Mouse (Mus musculus): Measurements from ENCODE around the gene Ip6k1. TPM values are rescaled to one million over a fixed set of nuclear protein-coding genes. Genes with fewer than 3 reads are reported as not detected.
"Not testable (repeated sequence)": the region's sequence is repeated elsewhere in the genome, so short reads cannot be mapped to it uniquely, and the experiment has no call there.

The Ip6k1 gene
- total RNA-seq, 2 experiments from 2014 or later = 124 to 129 TPM

DNA sequence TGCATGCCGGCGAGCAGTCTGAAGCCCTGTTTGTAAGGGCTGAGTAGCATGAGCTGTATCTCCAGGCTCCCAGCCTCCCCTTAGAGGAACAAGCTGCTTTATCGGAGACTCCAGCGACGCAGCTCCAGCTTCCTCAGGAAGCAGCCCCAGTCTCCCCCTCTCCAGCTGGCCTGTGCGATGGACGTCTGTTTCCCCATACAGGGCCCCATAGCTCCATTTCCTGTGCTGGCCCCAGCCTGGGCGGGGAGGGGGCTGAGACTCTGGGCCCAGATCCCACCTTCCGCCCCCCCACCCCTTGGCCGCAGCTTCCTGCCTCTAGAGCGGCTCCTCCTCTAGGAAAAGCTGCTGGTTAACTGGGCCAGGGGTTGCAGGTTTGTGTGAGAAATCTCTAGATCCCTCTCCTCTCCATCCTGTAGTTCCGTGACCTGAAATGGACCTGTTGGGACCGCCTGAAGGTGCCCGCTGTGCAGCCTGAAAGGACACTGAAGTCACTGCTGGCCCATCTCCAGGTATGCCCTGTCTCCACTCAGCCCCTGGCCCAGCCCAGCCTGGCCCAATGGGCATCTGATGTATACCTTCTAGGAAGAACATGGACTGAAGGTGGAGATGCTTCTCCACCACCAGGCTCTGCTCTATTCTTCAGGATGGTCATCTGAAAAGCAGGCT, 19.5 kb upstream of the Ip6k1 start, which contains the start of gene Gm20661:
Gene Gm20661, plus strand, starts transcription at position 378 of the 666 bp plus-strand sequence.
- DNase-seq = peak; percentile 61 to 74

- peak; percentile 68 to 85 for DNase-seq
Observed at GRCm38 (mm10) chr9:107983421-107983890, 18.8 kb upstream of the Ip6k1 start.

DNA sequence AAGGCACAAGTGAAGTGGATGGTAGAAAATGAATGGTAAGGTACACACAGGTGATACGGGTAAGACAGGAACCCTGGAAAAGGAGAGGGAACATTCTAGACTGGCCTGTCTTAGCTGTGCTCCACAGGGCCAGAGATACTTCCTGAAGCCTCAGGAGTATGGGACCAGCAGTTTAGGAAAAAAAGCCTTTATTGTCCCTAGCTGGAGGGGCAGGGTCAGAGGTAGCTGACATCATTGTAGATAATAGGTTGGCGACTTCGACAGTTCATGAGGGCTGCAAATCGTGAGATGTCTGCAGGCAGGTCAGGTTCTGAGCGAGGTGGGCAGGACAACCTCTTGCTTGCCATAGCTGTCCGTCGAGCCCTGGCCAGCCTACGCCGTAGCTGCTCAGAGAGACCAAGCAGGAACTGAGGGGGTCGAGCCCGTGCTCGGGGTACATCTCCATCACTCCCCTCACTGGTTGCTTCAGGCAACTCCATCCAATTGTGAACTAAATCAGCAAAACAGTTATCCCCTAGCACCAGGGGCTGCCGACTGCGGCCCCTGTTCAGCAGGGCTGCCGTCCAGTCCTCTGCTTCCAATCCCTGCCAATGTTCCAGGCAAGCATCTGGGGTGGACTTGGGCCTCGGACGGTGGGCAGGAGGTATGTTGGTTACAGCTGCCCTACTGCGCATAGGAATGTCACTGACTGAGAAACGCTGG, 18.1 kb upstream of the Ip6k1 start:
- no peak for DNase-seq

DNA sequence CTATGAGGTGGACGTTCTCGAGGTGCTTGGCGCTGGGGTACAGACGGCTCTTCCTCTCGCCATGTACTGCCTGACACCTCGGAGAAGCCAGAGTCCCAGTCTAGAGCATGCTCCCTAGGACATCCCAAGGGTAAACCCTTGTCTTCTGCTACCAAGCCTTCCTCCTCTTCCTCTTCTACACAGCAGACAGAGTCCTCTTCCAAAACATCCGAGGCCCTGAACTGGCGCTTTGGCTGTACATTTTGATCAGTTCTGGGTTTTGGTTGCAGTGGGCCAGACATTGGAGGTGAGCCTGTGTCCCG, 17.6 kb upstream of the Ip6k1 start:
- no peak for DNase-seq

GRCm38 (mm10) chr9:107985131-107986119, 16.9 kb upstream of the Ip6k1 start, which contains the start of gene Inka1:
Inka1 (minus strand) TSS chr9:107985879.
- DNase-seq = peak; percentile 92 to 97

DNA sequence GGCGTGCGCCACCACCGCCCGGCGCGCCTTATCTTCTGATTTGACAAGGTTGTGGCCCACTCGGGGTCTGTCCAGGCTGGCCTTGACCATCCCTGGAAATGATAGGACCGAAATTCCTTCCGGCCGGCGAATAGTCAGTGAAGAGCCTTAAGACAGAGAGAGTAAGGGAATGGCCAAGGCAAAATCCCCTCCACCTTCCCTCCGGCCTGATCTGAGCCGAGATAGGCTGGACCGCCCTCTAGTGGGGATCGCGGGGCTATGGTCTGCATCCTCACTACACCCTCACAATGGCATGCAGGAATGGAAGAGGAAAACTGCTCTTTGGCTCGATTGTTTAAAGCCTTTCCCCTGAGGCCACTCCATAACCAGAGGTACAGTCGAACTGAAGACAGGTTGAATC, 15.9 kb upstream of the Ip6k1 start:
- DNase-seq = peak; percentile 87 to 92

GRCm38 (mm10) chr9:107987950-107988349, 14.4 kb upstream of the Ip6k1 start:
- no peak for DNase-seq

DNA sequence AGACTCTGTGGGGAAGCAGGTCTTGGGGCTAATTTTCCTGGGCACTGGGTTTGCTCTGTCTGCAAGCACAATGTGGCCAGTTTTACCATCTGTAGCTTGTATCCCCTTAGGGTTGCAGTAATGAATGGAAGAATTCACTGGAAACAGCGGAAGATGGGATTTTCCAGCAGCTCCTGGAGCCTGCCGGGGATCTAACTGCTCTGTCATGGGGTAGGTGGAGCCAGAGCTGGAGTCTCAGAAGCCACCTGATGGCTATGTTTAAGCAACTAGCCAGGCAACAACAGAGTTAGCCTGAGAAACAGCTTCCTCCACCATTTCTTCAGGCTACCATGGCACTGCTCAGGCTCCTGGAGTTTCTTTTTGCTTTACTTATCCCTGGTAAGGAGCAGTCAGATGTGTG, 10.1 kb upstream of the Ip6k1 start, which contains the start of gene Cdhr4:
Gene Cdhr4, plus strand, starts transcription at position 301 of the 400 bp plus-strand sequence.
- DNase-seq = no peak

DNA sequence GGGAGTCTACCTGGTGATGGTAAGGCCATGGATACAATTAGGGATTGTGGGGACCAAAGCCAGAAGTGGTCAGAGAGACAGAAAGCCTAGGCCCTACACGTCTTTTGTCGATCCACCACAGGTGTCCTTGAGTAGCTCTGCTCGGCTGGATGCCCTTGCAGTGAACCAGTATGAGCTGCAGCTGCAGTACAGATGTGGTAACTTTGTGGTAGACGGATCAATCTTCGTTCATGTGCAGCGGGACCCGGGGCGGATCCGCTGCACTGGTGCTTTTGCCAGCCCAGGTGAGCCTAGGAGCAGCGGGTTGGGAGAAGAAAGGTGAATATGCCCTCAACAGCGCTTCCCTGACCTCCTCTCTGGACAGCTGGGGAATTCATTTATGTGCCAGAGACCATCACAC, 9.3 kb upstream of the Ip6k1 start:
- DNase-seq = no peak

DNA sequence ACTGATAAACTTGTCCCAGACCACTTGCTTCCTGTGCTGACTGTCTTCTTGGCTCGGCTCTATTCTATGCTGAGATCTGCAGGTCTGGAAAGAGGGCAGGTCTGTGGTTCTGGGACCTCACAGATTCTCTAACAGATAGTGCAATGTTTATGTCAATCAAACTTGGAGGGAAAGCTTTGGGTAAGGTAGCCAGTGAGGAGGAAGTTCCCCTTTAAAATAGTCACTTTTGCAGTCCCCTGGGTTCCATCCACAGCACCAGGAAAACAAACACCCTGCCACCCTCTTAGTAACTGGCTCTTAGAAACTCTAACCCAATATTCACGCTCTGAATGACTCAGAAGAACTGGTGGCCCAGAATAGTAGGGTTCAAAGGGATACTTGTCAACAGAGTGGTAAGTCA, 7.8 kb upstream of the Ip6k1 start:
- DNase-seq = no peak

- no peak for DNase-seq
Observed at GRCm38 (mm10) chr9:107995513-107995912, 6.8 kb upstream of the Ip6k1 start.

DNA sequence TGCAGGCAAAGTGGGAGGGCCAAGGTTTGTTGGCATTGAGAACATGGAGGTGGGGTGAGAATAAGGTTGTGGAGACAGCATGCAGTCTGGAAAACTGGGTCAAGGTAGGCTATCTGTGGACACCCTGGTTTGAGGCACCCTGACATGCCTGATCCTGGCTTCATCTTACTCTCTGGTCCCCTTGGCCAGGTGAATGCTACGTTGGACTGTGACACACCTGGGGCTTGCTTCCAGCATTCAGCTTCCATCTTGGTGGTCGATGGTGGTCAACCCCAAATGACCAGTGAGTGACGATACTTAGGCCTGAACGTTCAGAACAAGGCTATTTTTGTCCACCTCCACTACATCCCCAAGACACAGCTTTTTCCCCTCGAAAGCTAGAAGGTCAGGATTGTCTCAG, 6.3 kb upstream of the Ip6k1 start, which contains the start of gene Gm20662:
Gene Gm20662, plus strand, starts transcription at position 301 of the 400 bp plus-strand sequence.
- DNase-seq = no peak

DNA sequence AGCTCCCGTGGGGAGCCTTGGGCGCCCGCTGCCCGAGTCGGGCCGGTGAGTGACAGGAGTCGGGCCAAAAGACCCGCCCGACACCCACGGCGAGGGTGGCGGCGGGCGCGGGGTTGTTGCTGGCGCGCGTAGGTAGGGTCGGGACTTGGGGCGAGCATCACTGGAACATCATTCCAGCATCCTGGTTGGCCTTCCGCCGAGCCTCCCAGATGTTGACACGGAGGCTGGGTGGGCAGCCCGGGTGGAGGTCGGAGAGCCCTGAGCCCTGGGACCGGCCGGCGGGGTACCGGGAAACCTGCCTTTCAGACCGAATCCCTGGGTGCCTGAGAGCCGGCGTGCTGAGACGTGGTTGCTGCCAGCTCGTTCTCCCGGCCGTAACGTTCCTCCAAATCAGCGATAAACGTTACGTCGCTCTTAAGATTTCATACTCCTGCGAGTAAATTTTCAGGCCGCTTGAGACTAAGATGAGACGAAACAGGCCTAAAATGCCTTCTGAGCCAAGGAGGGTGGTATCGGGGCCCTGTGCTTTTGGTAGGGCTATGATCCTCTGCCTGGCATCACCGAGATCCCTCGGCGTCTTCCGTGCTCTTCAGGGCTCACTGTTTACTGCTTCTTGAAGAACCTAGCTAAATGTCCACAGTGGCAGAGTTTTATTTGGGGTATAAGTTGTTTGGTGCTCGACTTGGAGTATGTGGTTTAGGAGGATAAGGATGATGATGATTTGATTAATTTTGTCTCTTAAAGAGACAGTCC, 653 bp downstream of the Ip6k1 start:
- DNase-seq = no peak

- peak in 1 of 2 experiments; percentile 20 for DNase-seq
Observed at GRCm38 (mm10) chr9:108003531-108003890, 1.2 kb downstream of the Ip6k1 start.

- DNase-seq = no peak
Observed at GRCm38 (mm10) chr9:108008041-108008440, 5.7 kb downstream of the Ip6k1 start.

DNA sequence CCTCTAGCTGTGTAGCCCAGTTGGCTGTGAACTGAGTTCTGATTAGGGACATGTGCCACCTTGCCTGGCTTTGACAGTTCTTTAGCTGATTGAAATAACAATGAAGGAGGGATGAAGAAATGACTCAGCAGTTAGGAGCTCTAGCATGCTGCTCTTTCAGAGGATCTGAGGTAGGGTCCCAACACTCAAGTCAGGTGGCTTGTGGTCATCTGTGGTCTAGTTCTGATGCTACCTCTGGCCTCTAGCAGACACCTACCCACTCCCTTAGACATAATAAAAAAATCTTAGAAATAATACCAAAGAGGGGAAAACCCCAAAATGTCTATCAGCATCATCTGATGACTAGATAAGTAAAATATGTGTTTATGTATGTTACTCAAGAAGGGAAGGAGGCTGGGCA, 8.1 kb downstream of the Ip6k1 start:
- DNase-seq = no peak

GRCm38 (mm10) chr9:108013577-108013976, 11.3 kb downstream of the Ip6k1 start:
- DNase-seq = not testable (repeated sequence)

DNA sequence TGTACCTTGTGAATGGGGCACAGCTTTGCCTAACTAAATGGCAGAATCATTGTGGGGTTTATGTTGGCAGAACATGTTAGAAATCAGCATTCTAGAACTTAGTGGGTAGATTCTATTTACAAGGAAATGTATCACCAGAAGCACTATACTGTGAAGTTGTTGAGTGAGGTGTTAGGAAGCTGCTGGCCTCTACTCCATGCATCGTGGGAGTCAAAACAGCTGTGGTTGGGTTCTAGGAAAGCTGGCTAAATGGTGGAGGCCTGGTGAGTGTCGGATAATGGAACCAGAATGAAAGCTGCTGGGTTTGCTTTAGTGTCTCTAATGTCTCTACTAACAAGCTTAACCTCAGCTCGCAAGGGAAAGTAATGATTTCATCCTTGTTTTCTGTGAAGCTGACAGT, 14.8 kb downstream of the Ip6k1 start:
- no peak for DNase-seq

DNA sequence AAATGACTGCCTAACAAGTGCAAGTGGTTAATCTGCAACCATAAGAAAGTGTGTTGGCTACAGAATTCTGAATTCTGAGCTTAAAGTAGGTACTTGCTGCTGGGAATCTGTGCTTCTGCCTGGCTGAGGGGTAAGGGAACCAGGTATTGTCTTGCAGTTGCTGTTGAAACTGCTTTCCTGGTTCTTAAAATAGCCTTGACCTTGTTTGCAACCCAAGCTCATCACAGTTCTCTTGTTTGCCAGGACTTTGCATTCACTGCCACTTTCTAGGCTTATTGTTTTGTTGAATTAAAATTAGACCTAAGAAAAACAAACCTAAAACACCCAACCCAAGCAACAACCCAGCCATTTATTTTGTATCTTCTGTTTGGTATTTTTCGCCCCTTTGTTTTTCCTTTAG, 18.4 kb downstream of the Ip6k1 start:
- peak in 1 of 2 experiments; percentile 7 for DNase-seq

DNA sequence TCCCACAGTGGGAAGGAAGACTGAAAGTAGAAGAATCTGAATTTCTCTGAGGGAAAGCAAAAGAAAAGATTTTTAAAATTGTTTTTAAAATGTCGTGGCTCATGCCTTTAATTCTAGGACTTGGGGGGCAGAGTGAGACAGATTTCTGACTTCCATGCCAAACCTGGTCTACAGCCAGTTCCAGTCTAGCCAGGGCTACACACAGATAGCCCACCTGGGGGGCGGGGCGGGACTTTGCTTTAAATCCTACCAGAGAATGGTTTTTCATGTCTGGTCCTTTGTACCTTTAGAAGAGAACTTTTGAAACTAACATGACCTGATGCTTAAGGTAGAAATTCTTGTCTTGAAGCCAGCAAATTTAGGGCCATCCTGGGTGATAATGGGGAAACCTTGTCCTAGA, 20.9 kb downstream of the Ip6k1 start:
- DNase-seq = no peak

DNA sequence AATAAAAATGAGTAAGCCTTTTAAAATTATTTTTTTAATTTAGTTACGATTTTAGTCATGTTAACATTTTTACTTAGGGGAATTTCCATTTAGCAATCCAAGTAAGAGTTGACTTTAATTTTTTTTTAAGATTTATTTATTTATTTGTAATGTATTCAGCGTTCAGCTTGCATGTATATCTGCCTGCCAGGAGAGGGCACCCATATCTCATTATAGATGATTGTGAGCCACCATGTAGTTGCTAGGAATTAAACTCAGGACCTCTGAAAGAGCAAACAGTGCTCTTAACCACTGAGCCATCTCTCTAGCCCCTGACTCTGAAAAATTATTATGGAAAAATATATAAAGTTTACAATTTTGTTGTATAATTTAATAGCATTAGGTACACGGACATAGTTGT, 24.3 kb downstream of the Ip6k1 start:
- no peak for DNase-seq

DNA sequence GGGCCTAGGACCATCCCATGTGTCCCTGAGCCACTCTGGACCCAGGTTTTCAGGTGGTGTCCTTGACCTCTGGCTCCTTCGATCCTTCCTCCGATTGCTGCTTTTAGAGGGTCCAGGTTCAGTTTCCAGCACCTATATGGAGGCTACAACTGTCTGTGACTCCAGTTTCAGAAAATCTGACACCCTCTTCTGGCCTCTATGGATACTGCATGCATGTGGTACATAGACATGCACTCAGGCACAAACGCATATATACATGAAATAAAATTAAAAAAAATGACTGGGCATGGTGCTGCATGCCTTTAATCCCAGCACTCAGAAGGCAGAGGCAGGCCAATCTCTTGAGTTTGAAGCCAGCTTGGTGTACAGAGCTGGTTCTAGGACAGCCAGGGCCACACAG, 25.6 kb downstream of the Ip6k1 start:
- DNase-seq = no peak
